Mouse (Mus musculus): ENCODE results near the gene Lrrc4b.

Gene Lrrc4b

DNA sequence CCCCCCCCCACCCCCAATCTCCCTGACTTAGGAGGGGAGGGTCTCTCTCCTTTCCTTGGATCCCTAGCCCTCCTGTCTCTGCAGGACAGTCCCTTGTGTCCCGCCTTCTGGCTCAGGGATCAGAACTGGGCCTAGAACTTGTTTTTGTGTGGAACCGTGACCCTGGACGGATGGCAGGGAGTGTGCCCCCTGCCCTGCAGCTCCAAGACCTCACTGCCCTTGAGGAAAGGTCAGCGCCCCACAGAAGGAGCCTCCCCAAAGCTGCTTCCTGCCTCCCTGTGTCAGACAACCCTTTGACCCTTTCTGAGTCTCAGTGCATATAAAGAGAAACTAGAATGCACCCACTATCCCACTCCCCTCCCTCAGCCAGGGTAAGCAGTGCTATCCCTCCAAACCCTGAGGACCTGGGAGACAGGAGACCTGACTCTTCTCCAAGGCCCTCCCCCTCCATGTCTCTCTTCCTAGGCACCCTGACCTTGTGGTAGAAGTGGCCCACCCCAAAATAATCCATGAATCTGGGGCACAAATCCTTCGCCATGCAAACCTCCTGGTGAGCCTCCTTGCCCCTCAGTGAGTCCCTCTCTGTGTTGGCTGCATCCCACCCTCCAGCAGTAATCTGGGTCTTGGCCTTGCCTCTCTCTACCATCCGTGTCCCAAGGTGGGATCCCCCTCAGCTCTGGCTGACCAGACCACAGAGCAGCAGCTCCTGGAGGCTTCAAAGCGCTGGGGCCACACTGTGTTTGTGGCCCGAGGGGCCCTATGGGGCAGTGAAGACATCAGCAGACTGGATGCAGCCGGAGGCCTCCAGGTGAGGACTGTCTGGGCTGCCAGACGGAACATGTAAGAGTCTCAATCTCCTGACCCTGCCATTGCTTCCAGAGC is 37.4 kb downstream of the Lrrc4b start:
- DNase-seq: no peak

DNA sequence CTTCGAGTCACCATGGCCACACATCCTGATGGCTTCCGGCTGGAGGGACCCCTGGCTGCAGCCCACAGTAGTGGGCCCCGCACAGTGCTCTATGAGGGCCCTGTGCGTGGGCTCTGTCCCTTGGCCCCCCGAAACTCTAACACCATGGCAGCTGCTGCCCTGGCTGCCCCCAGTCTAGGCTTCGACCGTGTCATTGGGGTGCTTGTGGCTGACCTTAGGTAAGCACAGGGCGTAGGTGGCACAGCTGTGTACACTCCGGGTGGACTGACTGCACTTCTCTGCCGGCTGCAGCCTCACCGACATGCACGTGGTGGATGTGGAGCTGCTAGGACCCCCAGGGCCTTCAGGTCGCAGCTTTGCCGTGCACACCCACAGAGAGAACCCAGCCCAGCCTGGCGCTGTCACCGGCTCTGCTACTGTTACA is 38.1 kb downstream of the Lrrc4b start:
- no peak for DNase-seq

DNA sequence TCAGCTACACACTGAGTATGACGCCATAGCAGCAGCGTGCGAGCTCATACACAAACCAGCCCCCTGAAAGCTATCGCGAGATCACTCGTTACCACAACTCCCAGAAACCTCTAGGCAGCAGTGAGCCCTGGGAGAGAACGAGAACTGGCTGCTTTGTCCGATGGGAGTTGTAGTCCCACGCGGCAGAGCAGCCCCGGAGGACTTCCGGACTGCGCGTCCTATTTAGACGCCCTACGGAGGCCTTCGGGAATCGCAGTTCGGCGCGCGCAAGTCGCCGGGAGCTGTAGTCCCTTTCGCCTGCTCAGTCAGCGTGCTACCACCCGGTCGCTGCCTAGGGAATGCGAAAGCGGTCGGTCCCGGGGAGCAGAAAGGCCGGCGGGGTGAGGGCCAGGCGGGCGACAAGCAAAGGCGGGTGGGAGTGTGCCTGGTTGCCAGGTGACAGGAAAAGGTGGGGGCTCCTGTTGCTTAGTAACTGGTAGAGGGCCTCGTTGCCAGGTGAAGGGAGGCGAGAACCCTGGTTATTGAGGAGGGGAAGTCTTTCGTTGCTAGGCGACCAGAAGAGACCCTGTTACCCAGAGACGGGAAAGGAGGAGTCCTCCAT is 39.1 kb downstream of the Lrrc4b start, which contains the start of gene Josd2:
Gene Josd2, plus strand, starts transcription at position 170 of the 601 bp plus-strand sequence.
- peak; percentile 96 to 98 for DNase-seq

DNA sequence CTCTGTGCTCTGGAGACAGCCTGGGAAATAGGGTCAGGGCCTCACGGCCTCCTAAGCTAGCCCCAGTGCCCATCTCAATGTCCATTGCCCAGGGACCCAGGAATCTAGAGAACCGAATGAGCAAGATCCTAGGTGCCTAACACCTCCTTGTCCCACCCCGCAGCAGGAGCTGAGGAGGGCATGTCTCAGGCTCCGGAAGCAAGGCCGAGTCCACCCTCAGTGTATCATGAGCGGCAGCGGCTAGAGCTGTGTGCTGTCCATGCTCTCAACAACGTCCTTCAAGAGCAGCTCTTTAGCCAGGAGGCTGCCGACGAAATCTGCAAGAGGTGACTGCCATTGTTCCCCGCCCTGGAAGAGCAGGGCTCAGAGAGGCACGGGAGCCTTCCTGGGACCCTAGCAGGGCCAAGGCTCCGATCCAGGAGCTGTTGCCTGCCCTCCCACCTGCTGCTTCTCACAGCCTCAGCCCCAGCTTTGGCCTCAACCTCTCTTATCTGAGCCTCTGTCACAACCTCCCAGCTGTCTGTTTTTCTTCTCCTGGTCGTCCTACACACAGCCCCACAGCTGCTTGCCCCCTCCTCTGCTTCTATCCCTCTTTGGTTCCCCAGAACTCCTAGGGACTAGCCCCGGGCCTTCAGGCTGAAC is 39.9 kb downstream of the Lrrc4b start:
- DNase-seq: no peak

DNA sequence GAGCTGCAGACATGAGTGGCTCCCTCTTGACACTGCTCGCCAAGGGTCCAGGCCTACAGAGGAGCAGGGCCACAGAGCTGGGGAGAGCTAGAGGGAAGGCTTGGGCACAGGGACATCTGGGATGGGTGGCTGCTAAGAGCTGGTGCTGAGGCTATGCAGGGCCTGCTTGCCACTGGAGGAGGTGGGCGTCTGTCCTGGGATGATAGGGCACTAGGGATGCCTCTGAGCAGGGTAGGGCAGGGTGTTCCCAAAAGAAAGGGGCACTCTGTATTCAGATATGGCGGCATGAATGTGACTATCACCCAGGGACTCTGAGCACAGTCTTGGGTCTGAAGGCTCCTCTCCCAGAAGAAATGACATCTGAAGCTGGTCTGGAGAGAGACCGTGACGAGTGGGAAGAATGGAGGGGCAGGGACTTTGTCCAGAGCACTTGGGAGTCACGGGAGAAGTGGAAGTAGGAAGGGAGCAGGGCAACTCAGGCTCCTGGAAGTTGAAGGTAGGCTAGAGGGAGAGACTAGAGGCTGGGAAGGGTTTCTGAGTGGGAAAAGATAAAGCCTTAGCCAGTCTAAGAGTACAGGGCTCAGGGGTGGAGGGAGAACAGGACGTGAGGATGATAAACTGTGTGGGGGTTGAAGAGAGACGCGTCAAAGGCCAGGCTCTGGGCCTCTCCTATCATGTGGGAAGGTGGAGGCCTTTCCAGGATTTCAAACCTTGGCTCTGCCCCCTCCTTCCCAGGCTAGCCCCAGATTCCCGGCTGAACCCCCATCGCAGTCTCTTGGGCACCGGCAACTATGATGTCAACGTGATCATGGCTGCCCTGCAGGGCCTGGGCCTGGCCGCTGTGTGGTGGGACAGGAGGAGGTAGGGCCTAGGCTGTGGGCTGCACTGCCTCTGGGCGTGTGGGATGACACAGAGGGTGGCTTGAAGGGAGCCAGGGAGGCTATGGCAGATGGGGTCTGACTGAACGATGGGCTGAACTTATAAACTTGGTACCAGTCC is 41.2 kb downstream of the Lrrc4b start:
- DNase-seq: no peak

DNA sequence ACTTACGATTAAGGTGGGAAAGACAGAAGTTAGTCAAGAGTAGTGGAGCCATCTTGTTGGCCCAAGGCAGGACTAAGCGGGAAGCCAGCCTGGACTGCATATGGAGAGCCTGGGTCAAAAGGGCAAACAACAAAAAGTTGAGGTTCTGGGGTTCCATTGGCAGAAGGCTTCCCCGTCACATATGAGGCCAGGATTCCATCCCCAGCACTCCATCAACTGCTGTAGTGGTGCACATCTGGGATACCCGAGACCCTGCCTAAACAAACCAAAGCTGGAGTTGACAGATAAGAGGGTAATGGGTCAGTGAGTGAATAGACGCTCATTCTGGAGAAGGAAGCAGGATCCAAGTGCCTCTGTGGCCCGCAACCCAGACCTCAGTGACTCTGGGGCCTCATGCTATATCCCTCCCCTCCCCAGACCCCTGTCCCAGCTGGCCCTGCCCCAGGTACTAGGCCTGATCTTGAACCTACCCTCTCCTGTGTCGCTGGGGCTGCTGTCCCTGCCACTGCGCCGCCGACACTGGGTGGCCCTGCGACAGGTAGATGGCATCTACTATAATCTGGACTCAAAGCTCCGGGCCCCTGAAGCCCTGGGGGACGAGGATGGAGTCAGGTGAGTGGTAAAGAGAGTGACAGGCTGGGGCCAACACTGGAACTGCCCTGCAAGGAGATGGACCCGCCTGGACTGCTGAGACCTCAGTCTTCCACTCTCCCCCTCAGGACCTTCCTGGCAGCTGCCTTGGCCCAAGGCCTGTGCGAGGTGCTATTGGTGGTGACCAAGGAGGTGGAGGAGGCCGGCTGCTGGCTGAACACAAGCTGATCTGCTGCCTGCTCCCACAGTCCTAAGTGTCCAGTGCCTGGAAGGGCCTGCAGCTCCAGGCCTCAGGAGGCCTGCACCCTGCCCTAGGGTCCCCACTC is 42.1 kb downstream of the Lrrc4b start:
- no peak for DNase-seq

DNA sequence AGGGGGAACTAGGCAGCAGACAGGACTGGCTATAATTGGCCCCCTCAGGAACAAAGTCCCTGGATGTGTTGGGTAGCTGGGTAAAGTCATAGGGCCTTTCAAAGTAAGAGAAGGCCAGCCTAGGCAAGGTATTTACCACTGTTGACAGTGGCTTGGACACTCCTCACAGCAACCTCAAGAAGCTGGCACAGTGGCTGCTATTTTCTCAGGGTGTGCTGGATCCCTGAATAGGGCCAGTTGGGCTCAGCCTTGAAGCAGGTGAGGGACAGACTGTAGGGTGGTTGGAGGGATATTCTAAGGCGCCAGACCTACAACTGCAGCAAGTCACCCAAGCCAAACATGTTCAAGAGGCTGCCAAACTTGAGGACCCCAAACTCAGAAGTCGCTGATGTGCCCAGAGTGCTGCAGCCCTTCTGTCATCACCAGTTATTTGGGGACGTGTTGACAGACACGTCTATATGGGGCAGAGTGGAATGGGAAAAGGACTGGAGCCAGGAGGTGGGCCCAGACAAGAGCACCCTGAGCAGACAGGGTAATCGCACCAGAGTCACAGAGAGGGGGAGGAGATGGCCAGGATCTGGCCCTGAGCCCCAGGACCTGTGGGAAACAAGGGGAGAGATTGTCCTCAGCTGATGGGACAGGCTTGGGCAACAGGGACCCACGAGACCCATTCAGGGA is 43.2 kb downstream of the Lrrc4b start:
- no peak for DNase-seq

DNA sequence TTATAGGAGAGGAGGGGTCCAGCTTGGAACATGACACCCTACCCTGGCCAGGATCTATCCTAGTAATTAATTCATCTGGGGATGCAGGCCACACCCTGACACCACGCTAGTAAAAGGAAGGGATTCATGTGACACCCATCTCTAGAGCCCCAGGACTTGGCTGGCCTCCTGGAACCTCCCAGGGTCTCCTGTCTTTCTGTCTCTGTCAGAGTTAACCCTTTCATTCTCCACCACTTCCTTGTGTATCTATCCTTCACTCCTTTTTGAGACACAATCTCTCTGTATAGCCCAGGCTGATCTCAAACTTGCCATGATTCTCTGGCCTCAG is 43.7 kb downstream of the Lrrc4b start:
- DNase-seq: no peak

DNA sequence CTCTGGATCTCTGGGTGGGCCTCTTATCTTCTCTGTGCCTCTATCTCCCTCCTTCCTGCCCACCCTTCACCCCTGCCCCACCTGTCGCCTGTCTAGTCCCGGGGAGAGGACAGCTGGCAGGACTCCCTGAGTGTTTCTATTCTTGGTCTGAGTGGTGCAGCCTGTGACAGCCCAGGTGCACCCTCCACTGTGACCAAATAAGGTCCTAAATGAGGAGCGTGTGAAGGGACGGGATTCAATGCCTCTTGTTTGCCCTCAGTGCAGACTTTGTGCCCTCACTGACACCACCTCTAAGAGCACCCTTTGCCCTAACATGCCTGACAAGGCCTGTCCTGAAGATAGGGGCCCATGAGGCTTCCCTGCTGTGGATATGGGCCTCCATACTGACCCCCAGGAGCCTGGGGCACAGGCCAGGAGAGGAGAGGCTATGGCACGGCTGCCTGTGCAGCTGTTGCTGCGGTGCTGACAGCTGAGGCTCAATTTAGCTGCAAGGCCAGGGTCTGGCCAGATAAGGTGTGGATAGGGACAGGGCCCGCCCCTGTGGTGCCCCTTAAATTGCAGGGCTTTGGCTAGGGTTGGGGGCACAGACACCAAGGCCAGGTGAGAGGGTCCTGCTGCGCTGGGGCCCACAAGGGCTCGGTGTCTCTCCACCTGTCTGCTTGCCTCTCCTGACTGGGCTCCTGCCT is 44.3 kb downstream of the Lrrc4b start:
- no peak for DNase-seq

DNA sequence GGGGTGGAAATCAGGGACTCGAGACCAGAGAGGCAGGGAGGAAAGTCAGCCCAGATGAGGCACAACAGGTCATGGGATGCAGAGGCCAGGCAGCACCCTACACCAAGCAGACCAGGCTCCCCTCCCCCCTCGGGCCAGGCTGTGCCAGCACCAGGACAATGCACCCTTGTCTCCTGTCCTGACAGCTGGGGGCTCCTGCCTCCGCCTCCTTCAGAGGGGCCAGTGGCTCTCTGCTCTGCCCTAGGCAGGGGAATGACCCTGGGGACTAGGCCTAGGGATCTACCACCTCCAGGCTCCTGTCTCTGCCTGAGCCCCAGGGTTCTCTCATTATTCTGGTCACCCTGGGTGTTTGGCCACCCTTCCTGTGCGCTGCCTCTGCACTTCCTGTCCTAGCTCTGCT is 45.6 kb downstream of the Lrrc4b start:
- DNase-seq: no peak

DNA sequence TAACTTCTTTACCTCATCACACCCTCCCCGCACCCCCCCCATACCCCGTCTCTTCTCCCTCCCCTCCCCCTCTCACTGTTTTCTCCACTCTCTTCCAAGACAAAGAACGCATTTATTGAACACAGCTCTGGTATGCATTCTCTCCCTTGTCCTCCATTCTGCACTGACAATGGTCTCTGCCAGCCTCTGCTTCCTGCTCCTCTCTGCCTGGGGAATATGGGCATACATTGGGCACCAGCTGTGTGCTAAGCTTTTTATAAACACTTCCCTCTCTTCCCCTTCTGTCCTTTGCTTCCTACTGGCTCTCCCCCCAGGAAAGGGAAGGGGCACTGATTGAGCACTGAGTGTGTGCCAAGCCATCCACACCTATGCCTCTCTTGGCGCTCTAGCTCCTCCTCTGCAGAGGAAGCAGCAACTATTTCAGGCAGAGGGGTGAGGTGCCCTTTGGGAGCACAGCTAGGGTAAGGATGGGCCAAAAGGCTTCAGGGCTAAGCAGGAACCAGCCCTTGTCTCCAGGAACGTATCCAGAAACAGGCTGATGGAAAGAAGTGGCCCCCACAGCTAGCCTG is 46.3 kb downstream of the Lrrc4b start:
- DNase-seq: no peak

DNA sequence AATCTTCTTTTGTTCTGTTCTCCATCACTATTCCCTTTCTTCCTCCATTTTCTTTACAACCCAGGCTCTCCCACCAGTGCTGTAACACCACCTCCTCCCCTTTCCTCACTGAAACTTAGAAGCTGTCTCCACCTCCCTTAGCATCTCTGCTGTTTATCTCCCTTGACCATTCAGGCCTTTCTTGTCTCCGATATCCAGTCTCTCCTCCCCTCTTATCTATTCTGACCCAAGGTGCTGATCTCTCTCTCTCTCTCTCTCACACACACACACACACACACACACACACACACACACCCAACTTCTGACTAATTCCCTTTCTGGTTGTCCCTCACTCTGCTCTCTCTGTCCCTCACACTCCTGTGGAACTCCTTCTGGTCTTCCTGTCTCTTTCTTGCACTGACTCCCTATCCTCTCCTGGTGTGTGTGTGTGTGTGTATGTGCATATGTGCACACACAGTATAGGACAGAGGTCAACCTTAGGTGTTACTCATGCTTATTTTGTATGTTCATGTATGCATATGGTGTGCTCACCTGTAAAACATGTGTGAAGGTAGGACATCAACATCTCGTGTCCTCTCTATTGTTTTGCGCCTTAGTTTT is 54.1 kb downstream of the Lrrc4b start:
- DNase-seq: no peak

DNA sequence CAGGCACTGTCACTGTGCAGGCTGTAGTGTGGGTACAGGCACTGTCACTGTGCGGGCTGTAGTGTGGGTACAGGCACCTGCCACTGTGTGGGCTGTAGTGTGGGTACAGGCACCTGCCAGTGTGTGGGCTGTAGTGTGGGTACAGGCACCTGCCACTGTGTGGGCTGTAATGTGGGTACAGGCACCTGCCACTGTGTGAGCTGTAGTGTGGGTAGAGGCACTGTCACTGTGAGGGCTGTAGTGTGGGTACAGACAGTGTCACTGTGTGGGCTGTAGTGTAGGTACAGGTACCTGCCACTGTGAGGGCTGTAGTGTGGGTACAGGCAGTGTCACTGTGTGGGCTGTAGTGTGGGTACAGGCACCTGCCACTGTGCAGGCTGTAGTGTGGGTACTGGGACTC is 55.3 kb downstream of the Lrrc4b start:
- DNase-seq: no peak

DNA sequence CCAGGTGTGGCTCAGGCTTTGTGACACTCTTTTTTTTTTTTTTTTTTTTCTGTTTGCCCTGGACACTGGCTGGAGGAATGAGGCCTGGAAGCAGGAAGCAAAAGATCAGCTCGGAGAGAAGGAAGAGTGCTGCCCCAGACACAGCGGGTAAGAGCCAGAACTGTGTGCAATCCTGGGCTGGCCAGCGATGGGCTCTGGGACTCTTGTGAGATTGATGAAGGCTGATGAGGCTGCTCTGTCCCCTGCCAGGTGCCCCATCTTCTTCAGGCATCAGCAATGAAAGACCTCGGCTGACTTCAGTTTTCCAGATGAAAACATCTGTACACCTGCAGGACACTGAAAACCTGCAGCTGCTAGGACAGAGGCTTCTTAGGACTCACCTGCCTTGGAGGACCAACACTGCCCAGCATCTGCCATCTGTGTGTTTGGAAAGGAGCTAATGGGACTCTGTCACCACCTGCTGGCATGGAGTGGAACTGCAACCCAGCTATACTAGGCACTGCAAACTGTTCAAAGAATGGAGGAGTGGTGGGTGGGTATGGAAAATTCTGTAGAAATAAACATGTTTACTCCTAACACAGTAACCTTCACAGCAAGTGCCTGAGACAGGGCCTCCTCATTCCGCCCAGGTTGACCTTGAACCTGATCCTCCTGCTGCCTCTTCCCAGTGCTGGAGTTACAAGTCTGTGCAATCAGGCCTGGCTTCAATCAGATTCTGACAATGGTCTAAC is 56.2 kb downstream of the Lrrc4b start:
- DNase-seq: peak; percentile 42 to 81

DNA sequence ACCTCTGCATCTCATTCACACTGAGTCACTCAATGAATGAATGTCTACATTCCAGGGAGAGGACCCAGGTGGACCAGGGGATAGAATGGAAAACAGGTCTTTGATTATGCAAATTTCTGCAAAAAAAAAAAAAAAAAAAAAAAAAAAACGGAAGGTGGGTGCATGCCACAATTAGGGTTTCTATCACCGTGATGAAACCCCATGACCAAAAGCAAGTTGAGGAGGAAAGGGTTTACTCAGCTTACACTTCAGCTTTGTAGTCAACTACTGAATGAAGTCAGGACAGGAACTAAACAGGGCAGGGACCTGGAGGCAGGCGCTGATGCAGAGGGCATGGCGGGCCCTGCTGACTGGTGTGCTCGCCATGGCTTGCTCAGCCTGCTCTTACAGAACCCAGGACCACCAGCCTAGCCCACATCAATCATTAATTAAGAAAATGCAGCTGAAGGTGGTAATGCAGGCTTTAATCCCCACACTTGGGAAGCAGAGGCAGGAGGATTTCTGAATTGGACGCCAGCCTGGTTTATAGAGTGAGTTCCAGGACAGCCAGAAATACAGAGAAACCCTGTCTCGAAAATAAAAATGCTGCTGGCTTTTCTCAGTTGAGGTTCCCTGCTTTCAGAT is 56.9 kb downstream of the Lrrc4b start:
- no peak for DNase-seq

DNA sequence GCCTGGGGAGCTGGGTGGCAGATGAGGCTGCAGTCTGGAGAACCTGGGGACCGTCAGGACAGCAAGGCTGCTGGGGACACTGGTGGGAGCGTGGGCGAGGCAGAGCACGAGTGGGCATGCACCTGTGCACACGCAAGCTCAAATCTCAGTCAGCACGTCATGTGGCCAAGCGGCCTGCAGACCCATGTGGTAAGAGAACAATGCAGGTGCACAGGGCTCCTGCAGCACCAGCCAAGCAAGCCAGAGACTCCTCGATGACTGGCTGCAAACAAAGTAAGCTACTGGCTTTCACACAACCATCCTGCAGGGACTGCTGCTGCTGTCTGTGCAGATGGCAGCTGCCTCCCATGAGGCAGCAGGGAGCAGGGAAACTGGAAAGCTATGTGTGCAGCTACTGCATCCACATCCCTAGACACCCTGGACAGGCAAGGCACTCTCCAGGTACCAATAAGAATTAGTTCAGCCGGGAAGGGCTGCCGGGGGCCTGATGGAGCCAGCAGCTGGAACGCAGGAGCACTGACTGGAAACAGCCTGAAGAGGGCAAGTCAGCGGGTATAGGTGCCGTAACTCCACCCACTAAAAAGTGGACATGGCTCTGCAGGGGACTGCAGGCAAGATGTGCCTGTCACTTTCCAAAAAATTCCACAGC is 58.2 kb downstream of the Lrrc4b start:
- DNase-seq: no peak

DNA sequence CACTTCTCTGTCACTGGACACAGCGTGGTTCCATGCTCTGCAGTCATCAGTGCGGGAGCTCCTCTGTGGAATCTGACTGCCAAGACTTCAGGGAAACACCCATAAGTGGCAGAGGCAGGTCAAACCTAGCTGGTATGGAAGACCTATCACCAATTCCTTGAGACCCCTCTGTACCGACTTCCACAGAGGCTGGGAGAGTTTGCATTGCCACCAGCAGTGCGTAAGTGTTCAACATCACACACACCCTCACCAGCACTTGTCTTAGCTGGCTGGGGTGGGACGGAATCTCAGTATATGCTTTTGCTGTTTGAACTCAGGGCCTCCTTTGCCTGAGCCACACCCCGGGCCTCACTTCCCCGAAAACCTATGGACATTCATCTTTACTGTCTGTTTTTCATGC is 59.1 kb downstream of the Lrrc4b start:
- DNase-seq: no peak

DNA sequence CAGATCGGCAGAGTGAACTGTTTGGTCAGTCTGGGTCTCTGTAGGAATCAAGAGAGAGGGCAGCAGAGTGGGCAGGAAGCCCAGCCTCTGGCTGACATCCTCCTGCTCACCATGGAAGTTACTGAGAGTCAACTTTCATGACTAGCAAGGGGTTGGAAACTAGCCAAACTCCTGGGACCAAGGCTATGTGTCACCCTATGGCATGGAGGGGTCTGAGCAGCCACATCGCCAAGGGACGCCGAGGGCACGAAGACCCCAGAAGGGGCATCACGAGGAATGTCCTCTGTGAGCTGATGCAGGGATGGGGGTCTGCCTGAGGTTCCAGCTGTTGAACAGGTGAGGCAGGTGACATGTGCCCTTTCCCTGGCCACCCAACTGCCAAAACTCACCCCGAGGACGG is 59.7 kb downstream of the Lrrc4b start:
- DNase-seq: no peak

Data from kidney, adult 8-10 months (tissue).